Mouse (Mus musculus) hematopoietic multipotent progenitor cell, adult 10-12 weeks (in vitro differentiated cells): ENCODE results near the gene Gm6882. TPM values are rescaled to one million over a fixed set of nuclear protein-coding genes. Genes with fewer than 3 reads are reported as not detected.

Experiments used
- polyA plus RNA-seq: library from polyadenylated mRNA; stranded (reverse); fragments of >175 nt; gene quantifications from 2 replicates; pipeline ENCODE4 v1.2.3, GENCODE M21; 2012; ENCODE audit warnings: low replicate concordance

Gm6882 gene
- not detected in 2 replicates for polyA plus RNA-seq

DNA sequence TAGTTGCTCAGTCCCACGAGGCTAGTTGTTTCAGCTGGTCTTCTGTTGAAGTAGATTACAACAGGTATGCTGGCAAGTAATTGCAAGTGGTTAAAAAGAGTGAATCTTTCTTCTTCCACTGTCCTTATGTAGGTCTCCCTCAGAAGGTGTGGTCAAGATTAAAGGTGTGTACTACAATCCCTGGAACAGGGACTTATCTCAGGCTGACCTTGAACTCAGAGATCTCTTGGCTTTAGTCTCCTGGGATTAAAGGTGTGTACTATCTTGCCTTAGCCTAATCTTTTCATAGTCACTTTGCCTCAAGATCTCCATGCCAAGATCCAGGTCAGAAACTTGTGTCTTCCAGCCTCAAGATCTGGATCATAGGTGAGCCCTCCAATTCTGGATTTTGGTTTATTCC, at the start of gene Gm6882:
Gene Gm6882, minus strand, starts transcription at position 101 of the 400 bp plus-strand sequence.

Other genes starting within 250 kb of the Gm6882 start
- gene Gm5157, start 242.3 kb downstream of the Gm6882 start, polyA plus RNA-seq = not detected in 2 replicates
- gene Vmn1r124, start 172.1 kb downstream of the Gm6882 start, polyA plus RNA-seq = not detected in 2 replicates
- gene Vmn1r125, start 160.6 kb downstream of the Gm6882 start, polyA plus RNA-seq = not detected in 2 replicates
- not detected in 2 replicates for gene Vmn1r126, start 131.3 kb downstream of the Gm6882 start, polyA plus RNA-seq
- gene Vmn1r127, start 112.9 kb downstream of the Gm6882 start, polyA plus RNA-seq = not detected in 2 replicates
- gene Vmn1r128, start 83.4 kb downstream of the Gm6882 start, polyA plus RNA-seq = not detected in 2 replicates
- gene Vmn1r129, start 71.5 kb downstream of the Gm6882 start, polyA plus RNA-seq = not detected in 2 replicates
- not detected in 2 replicates for gene Vmn1r130, start 79.0 kb upstream of the Gm6882 start, polyA plus RNA-seq
- not detected in 2 replicates for gene Vmn1r131, start 113.3 kb upstream of the Gm6882 start, polyA plus RNA-seq
- gene Vmn1r132, start 181.3 kb upstream of the Gm6882 start, polyA plus RNA-seq = not detected in 2 replicates